Mouse (Mus musculus) cerebellum, postnatal 4 days (tissue): ENCODE results near the gene Arvcf.
A peak's percentile ranks its signal among the peaks of the same experiment; 100 is the strongest.

ENCODE experiments used
- DNase-seq, 2 experiments: peaks; one replicate each; pipeline ENCODE4 v3.0.0; 2022; ENCODE audit warnings: low spot score in 2 of 2, mixed read lengths in 1 of 2

Gene Arvcf

DNA sequence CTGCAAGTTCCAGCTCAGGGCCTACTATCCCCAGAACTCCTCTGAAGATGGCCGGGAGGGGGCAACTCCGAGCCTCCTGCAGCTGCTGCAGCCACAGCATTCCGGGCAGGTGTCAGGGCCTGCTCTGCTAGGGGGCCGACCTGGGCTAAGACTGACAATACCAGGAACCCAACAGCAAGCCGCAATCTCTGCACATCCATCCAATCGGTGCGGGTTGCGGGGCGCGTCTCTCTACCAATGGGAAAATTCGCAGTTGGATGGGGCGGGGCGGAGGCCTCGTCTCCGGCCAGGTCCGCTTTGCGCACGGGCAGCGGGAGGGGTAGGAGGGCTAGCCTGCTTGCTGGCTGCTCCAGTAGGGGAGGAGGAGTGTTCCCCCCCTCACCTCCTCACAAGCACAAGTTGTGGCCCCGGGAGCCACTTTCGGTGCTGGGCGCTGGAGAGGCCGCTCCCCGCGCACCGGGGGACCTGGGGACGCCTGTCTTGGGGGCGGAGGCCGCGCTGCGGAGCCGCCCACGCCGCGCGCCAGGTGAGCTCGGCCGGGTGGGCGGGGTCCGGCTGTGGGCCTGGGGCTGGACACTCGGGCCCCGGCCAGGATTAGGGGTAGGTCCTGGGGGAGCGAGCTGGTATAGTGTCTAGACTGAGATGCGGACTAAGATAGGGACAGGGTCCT lies at the start of gene Arvcf, which contains the start of gene Tango2:
TSS of gene Arvcf (plus strand) at position 252 of the 670 bp plus-strand sequence.
TSS of gene Tango2 (minus strand) at position 173 of the 670 bp plus-strand sequence.
- DNase-seq, result peak; percentile 88 to 89

DNA sequence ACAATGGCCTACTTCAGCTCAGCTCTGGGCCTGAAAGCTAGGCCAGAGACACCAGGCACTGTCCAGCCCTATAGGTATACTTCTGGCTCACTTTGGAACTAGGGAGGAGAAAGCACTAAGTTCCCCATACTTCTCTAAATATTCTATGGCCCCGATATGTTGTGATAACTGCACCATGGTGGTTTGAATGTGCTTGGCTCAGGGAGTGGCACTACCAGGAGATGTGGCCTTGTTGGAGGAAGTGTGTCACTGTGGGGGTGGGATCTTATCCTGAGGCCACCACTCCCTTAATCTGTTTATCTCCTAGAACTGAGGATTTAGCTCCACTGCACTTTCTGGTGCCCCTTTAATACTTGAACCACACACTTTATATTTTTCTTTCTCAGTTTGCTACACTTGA lies 39.8 kb upstream of the Arvcf start:
- no peak for DNase-seq

DNA sequence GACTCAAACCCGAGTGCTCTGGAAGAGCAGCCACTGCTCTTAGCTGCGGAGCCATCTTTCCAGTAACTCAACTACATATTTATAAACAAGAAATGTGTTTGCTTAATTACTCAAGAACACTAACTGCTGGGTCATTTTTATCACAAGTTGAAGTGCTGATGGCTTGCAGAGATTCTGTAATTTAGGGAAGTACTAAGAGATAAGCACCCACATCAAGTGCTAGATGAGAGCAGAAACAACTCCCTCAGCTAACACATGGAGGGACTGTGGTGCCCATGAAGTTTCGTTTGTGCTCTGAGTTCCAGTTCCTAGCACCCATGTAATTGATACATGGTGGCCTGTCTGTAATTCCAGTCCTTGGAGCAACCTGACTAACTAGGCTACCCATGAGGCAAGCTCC lies 29.0 kb upstream of the Arvcf start:
- no peak for DNase-seq

DNA sequence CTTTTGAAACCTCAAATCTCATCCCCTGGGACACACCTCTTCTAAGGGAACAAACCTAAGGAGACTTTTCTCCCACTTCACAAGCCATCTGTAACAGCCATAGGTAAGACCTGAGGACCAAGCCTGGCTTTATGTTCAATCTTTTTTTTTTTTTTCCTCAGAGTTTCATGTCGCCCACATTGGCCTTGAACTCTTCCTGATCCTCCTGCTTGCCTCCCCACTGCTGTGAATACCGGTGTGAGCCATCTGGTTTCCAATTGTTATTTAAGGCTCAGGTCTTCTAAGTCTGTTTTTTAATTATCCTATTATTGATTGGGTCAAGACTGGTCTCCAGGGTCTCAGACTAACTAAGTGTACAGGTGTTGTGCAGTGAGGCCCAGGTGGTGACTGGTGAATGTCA lies 26.5 kb upstream of the Arvcf start:
- DNase-seq, result no peak

DNA sequence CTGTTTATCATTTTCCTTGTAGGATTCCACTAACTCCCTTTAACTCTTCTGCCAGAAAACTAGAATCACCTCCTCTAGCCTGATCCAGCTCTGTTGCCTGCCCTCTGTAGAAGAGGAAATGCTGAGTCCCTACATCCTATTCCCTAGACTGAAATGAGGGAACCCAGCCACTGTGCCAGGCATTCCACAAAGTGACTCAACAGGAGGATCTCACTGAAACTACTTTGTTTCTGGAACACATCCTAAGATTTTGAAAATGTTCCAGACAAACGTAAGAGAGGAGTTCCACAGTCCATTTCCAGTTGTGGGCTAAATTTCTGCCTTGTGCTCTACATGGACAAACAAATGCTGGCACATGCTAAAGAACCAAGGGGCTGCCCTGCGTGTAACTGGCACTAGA lies 24.5 kb upstream of the Arvcf start:
- no peak for DNase-seq

DNA sequence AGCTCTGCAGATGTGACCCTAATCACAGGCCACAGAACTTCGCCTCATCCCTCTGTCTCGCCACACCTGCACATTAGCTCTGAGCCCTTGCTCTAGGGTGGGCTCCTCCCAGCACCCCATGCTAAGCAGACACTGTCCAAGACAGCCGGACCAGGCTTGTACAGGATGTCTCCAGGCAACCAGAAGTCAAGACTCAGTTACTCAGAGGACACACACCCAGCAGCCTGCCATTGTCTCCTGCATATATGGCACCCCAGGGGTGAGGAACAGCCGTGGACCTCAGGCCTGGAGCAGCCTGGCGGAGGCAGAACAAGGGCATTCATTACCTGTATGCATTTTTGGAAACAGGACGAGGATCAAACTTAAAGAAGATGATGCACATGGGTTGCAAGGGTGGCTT lies 24.0 kb upstream of the Arvcf start:
- DNase-seq, result no peak

DNA sequence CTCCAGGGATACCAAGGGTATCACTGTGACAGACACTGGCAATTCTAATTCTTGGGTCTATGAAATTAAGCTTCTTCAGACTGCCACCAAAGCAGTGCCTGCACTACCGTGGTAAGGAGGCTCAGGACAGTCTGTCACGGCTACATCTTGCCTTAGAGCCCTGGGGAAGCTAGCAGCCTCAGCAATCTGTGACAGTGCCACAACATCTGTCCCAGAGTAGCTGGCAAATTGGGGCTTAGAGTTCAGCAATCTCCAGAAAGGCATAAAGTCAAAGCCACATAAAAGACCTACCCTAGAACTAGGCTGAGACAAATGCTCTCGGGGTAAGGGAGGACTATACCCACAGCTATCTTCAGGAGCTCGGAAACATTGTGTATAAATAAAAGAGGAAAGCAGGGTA lies 22.2 kb upstream of the Arvcf start:
- DNase-seq, result no peak

DNA sequence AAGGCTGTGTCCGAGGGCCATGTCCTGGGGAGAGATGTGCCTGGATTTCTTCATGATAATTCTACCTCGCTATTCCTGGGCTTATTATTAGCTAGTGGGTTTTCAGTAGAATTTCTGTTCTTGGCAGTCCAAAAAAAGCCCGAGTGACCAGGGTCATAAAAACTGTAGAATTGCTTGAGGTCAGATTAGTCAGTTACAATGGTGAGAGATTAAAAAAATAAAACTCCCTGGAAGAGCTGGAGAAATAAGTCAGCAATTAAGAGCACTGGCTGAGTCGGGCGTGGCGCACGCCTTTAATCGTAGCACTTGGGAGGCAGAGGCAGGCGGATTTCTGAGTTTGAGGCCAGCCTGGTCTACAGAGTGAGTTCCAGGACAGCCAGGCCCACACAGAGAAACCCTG lies 20.0 kb upstream of the Arvcf start:
- no peak for DNase-seq

DNA sequence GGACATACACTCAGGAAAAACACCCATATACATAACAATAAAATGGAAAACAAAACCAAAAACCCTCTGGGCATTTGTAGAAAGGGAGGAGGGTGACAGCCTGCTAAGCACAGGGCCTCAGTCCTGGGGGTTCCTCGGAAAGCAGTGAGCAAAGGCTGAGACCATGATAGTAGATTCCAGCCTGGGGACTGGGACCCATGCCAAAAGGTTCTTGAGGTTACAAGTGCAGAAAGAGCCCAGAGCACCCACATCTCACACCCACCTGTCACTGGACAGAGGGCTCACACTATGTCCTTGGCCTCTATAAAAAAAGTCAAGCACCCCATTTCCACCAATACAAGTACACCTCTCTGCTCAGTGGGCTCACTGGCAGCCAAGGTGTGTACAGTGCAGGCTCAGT lies 19.5 kb upstream of the Arvcf start:
- no peak for DNase-seq

DNA sequence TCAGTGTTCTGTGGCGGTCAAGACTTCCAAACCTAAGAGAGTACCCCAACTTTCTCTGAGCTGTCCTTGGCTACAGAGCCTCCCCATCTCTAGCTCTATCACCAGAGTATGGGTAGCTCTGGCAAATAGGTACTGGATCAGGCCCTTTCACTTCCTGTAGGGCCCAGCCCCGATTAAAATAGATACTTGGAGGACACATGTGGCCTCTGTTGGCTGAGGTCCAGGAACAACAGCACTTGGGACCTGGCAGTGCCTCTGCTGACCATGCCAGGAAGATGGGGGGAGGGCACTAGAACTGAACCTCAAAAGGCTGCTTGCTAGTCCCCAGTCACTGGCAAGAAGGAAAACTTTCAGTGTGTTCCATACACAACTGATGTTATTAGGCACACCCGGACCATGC lies 14.0 kb upstream of the Arvcf start:
- no peak for DNase-seq

DNA sequence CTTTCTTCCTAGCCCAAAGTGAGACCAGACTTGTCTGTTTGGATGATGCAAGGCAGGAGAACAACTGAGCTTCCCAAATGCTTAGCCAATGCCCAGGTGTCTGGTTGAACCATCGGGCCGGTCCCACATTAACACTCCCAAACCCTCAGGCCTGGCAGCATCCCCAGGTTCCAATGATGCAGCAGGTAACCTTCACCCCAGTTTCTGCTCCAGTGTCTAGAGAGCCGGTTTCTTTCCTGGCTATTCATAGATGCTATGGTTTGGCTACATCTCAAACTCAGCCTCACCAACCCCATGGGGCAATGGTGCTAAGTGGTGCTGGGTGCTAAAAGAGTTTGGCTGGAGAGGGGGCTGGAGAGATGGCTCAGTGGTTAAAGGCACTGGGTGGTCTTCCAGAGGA lies 12.0 kb upstream of the Arvcf start:
- DNase-seq, result no peak

DNA sequence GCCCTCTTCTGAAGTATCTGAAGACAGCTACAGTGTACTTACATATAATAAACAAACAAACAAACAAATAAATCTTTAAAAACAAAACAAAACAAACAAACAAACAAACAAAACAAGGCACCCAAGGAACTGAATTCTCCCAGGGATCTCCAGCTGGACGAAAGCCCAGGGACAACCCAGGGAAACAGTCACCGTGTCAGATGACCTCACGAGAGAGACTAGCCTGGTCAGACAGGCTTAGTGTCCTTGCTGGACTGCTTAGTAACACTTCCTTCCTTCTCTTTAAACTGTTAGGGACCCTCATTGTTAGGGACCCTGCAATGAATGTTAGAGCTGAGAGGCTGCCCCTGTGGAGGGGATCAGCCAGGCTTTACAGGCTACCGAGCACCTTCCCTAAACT lies 10.7 kb upstream of the Arvcf start:
- no peak for DNase-seq

DNA sequence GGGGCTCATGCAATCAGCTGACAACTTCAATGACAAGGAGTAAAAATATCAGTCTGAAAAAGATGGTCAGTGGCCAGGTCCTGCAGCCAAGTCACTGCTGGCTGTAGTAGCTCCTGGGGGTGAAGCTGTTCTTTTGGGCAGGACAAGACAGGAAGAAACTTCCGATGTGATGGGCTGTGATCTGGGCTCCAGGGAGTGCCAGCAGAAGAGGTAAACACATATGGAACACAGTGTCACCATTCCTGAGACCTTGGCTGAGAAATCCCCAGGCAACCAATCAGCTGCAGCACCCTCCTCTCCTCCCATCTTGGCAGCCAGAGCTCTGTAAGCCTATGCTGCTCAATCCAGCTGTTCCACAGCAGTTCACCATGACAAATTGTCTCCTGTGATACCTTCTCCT lies 8.1 kb upstream of the Arvcf start:
- DNase-seq, result no peak

DNA sequence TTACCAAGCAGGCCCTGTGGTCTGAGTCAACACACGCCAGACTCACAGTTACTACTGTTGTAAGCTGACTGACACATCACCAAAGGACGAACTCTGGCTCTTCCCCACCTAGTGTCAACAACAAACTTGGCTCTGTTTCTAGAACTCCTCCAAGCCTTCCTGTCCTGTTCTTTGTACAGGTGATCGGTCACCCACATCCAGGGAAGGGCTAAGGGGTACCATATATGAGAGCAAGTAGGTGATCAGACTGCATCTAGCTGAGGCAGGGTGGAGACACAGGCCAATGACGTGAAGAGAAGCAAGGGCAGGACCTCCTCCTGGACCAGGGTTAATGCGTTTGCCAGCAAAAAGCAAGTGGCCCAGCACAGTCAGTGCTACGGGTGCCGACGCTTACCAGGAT lies 6.4 kb upstream of the Arvcf start:
- DNase-seq, result no peak

DNA sequence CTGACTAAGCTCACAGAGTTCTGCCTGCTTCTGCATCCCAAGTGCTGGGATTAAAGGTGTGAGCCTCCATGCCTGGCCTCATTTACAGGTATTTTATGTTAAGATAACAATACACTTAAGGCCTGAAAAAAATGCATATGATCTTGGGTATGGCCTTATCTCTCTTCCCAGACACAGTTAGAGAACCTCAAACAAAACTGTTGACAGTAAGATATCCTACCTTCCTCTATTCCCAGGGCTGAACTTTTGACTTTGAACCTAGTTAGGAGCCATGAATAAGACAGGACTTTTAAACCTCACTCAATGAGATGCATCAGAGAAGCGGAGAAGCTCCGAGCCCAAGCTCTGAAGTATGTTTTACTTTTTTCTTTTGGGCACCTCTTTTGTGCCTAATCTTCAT lies 5.9 kb upstream of the Arvcf start:
- DNase-seq, result no peak

DNA sequence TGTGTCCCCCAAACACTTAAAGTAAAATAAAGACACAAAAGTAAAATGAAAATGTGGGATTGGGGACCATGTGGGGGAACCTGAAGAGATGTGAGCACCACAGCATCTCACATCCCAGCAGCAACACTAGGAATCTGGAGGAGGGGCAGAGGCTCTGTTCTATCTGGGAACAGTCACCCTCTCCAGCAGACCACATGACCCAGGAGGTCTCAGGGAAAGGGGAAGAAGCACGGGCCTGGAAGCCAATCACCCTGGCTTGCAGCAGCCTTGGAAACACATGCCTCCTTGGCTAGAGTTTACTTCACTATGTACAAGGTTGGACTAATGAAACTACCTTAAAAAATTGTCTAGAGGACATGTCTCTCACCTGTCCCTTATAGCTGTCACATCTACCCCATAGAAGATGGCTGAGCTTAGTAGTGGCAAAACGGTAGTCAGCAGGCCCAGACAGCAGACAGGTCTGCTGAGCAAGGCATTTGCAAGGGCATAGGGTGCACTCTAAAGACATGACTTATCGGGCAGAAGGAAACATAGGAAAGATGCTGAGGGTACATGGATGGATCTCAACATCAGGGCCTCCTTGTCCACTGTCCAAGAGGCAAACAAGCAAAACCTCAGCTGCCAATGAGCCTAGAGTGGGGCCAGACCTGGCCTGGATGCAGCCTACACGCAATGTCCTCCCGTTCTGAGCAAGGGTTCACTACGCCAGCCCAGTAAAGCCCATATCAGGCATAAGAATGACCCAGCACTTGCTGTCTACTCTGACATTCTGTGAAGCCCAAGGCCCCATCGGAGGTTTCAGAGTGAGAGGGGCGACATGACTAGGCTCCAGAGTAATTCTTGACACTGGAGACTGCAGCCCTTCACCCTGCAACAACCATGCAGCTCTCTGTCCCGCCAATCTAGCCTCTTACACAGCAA lies 5.1 kb upstream of the Arvcf start:
- DNase-seq, result no peak

DNA sequence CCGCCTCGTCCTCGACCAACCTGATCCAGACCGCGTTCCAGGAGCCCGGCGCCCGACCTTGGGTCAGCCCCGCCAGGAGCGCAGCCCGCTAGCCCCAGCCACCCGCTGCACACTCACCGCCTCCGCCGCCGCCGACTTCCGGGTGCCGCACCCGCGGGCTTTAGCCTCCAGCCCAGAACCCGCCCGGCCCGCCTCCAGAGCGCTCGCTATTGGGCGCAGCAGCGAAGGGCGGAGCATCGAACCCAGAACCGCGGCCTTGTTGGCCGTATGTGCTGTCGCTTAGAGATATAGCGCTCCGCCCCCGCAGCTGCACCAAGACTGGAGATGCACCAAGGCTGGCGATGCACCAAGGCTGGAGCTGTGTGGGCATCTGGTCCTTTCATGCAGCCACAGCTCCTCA lies 4.2 kb upstream of the Arvcf start:
- peak; percentile 91 to 96 for DNase-seq

DNA sequence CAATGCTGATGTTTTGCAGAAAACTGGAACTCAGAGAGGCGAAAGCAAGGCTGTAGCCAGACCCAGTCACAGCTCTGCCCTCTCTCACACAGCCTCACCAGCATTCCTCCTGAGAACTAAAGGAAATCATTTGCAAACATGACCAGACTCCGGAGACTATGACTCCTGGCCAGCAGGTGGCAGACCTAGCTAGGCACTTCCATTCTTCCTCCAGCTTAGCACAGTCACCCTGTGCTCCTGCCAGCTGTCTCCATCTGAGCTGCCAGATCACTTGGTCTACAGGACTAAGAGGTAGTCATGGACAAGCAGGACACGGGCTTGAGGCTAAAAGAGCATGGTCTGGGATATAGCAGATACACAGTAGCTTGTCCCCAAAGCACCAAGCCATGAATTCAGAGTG lies 2.7 kb upstream of the Arvcf start:
- DNase-seq, result peak; percentile 78 to 87

DNA sequence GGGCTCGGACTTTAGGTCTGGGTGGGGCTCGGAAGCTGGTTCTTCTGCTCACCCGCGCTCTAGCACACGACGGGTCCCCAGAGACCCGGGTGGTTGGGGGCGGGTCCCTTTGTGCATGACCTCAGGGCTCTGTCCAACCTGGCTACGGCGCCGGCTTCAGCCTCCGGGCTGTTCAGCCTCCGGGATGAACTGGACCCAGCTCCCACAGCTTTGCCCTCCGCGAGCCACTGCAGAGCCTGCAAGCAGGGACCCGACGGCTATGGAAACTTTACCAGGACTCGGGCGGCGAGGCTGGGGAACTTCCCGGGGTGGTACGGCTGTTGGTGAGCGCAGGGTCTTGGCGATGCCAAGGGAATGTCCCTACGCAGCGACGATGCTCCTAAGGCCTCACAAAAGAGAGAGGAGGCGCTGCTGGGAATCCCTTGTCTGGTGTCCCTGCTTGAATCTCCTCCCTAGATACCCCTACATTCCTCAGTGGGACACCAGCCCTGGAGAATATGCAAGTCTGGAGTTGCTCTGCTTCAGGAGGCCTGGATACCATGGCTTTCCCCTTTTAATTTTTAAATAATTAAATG lies 706 bp downstream of the Arvcf start:
- peak in 1 of 2 experiments; percentile 30 for DNase-seq

DNA sequence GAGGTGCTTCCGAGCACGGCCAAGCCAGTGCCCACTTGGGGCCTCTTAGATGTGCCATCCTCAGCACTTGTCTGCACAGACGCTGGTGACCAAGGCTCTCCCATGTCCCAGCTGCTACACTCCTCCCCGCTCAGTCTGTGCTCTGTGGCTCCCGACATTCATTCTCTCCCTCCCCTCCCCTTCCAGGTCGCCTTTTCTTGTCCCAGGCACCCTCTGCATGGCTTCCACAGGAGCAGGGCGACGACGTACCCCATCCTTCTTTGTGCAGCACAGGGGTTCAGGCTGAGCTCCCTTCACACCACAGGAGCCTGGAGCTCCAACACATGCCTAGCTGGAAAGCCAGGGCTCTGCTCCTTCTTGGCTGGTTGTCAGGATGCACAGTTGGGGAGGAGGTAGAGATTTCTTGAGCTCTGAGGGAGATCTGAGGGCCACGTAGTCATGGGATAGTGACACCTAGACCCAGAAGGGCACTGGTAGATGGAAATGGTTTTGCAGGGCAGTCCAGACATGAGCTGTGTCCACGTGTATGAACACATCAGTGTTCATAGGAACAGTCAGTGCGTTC lies 1.9 kb downstream of the Arvcf start:
- no peak for DNase-seq

DNA sequence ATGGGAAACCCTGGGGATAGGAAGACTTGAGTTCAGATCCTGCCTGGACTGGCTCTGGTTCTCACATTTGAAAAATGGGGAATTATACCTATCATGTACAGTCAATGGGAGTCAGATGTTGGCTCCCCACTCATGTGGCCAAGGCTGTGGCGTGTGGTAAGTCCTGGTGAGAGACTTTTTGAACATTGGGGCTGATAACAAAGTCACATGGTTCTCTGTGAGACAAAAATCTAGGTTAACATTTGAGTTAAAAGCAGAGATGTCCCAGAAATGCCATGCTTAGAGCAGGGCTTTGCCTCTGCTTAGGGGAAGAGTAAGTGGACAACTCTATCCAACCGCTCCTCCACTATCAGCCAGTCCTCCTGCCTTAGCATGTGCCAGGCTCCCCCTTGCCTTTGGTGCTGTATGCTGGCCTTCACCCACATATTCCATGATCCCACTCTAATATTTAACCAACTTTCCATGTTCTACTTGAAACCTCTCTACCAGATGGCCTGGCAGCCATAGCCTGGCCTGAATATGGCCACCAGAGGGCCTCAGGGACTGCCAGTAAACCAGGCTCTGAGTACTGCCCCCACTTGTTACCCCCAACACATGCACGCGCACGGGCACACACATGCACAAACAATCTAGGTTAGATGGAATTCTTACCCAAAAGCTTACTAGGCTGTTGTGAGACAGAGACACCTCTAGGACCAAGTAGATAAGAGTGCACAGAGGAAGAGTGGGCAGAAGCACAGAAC lies 3.5 kb downstream of the Arvcf start:
- peak in 1 of 2 experiments; percentile 54 for DNase-seq

DNA sequence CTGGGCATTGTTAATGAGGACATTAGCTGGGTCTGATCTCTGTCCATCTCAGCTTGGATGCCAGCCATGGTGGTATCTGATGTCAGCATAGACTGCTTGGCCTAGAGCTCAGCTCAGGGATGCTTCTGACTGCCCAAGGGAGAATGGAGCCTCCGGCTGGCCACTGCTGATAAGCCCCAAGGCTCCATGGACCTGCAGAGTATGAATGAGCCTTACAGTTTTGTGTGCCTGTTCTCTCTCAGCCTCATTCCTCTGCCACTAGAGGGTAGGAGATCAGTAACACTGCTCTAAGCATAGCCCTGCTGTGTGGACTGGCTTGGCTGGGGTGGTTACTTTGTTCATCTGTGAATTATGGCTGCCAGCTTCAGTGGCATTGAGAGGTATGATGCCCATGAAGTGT lies 5.1 kb downstream of the Arvcf start:
- DNase-seq, result no peak
